Mouse (Mus musculus) liver, embryonic 15.5 days (tissue): ENCODE measurements at regions not wholly inside any gene's neighbourhood (a gene's known extent, or its start where the extent isn't known, plus 50 kb on each side); places are given as distances from the start of the nearest gene placed in this dataset.

Experiments
- ATAC-seq: fragments of 200-750 bp; cut with Nextera tagmentation; 2 replicates; pipeline ENCODE4 v1.8.0; 2017; ENCODE audit warnings: moderate number of reproducible peaks, mild to moderate bottlenecking, moderate library complexity; ENCODE audit not compliant: insufficient read depth
- H3K27ac ChIP-seq: fragments of 300-500 bp; sonication (generic); replicated peaks from 2 replicates; pipeline ENCODE4 v1.5.1; 2015; ENCODE audit warnings: mild to moderate bottlenecking, inconsistent platforms
- H3K27me3 ChIP-seq: fragments of 300-500 bp; sonication (generic); 2 replicates; pipeline ENCODE4 v1.6.1; 2015; ENCODE audit warnings: mild to moderate bottlenecking, inconsistent platforms
- H3K36me3 ChIP-seq: fragments of 300-500 bp; sonication (generic); replicated peaks from 2 replicates; pipeline ENCODE4 v1.6.1; 2015; ENCODE audit warnings: moderate library complexity, mild to moderate bottlenecking, inconsistent platforms
- H3K4me1 ChIP-seq: fragments of 300-500 bp; sonication (generic); replicated peaks from 2 replicates; pipeline ENCODE4 v1.6.1; 2015; ENCODE audit warnings: inconsistent platforms
- H3K4me2 ChIP-seq: fragments of 300-500 bp; sonication (generic); 2 replicates; pipeline ENCODE4 v1.6.1; 2015; ENCODE audit warnings: moderate library complexity, mild to moderate bottlenecking, inconsistent platforms
- H3K4me3 ChIP-seq: fragments of 300-500 bp; sonication (generic); replicated peaks from 2 replicates; pipeline ENCODE4 v1.5.1; 2015; ENCODE audit warnings: mild to moderate bottlenecking, inconsistent platforms
- H3K9ac ChIP-seq: fragments of 300-500 bp; sonication (generic); 2 replicates; pipeline ENCODE4 v1.6.1; 2015; ENCODE audit warnings: moderate library complexity, mild to moderate bottlenecking, inconsistent platforms
- H3K9me3 ChIP-seq: fragments of 300-500 bp; sonication (generic); replicated peaks from 2 replicates; pipeline ENCODE4 v1.6.1; 2016; ENCODE audit warnings: inconsistent platforms
- WGBS: fragments of 180-500 bp; shearing (Covaris S2); methylation state at CpG from one replicate; pipeline ENCODE4 v1.1.7; 2015; ENCODE audit warnings: mixed read lengths; ENCODE audit not compliant: insufficient replicate concordance; 5-methylcytosine and 5-hydroxymethylcytosine counted together

DNA sequence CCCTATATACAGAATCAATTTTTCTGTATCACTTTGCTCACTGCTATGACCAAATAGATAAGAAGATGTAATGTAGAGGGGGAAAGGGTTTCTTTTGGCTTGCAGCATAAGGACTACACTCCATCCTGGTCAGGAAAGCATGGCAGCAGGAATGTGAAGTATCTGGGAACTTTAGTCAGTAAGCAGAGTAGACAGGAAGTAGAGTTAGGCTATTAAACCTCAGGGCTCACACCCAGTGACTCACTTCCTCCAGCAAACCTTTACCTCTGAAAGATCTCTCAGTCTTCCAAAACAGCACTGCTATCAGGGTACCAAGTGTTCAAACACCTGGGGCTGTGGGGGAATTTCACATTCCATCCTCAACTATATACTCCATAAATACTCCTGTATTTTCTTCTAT is 283.1 kb upstream of the Ldb2 start:
- H3K27me3 ChIP-seq: no peaks in the 10 kb centered on the region
- no peaks in the 10 kb centered on the region for H3K36me3 ChIP-seq
- H3K9ac ChIP-seq: no peak overlapping the region
- no peak for ATAC-seq
- no peaks in the 10 kb centered on the region for H3K4me1 ChIP-seq
- no peaks in the 10 kb centered on the region for H3K9me3 ChIP-seq
- no peak overlapping the region for H3K4me2 ChIP-seq
- no peak overlapping the region for H3K27ac ChIP-seq
- H3K4me3 ChIP-seq: no peak overlapping the region

DNA sequence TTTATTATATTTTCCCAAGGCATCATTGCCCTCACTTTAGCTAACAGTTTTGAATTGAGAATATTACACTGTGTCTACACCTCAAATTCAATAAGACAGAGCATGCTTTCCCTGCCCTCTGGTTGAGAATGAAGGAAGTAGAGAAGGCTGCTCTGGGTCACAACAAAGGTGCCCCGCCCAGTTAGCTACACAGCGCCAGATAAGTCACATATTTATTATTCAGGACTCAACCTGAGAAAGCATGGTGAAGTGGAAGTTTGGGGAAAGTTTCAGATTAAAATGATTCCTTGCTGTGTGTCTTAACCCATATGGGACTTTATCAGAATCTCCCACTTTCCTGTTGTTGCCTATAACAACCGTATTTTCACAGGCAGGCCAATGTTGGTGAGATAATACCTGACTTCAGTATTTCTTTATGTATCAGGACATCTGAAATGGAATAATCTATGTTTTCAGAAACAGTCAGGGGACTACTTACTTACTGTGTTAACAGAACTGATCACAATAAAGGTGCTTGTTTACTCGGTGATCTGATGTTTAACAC is 276.9 kb upstream of the Ldb2 start:
- WGBS: 44% methylated on average over 4 of the region's 4 CpGs
- Histone ChIP-seq H3K36me3 (no peaks in the 10 kb centered on the region), H3K9me3 (no peaks in the 10 kb centered on the region), H3K9ac (no peak overlapping the region), H3K4me3 (no peak overlapping the region), H3K27ac (no peak overlapping the region), H3K4me2 (no peak overlapping the region), H3K4me1 (no peaks in the 10 kb centered on the region), H3K27me3 (no peaks in the 10 kb centered on the region)
- ATAC-seq: no peak

DNA sequence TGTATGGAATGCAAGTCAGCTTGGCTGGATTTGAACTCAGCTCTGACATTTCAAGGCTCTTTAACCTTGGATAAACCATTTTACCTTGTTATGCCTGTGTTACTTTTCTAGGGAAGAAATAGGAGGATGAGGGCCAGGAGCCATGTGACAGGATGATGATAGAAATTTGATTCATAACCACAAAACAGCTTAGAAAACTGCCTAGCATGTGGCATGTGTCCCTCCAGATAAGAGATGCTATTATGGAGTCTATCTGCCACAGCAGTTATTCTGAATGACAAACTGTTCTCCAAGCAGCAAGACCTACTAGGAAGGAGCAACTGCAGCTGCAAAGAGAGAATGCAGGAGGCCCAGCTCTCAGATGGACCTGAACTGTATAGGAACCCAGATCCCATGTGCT is 275.7 kb upstream of the Ldb2 start:
- Histone ChIP-seq H3K4me3 (no peak overlapping the region), H3K36me3 (no peaks in the 10 kb centered on the region), H3K9me3 (no peaks in the 10 kb centered on the region), H3K27ac (no peak overlapping the region), H3K27me3 (no peaks in the 10 kb centered on the region), H3K4me2 (no peak overlapping the region), H3K4me1 (no peaks in the 10 kb centered on the region), H3K9ac (no peak overlapping the region)
- ATAC-seq: no peak

DNA sequence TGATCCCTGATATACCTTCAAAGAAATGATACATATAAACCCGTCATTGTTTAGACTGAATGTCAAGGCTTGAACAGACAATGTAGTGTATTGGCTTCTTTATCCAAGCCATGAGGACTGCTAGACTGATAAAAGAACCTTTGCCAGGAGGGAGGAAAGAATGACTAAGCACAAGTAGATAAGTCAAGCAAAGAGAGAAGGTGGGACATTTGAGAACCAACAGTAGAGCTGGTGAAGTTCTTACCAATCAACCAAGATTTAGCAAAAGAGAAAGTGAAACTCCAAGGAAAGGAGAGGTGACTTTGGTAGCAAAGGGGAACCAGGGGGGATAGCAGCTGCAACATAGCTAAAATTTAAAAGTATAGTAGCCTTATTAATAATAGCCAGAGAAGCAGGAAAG is 273.0 kb upstream of the Ldb2 start:
- no peak overlapping the region for H3K4me2 ChIP-seq
- no peaks in the 10 kb centered on the region for H3K27me3 ChIP-seq
- H3K4me3 ChIP-seq: no peak overlapping the region
- H3K36me3 ChIP-seq: no peaks in the 10 kb centered on the region
- no peak overlapping the region for H3K27ac ChIP-seq
- H3K9ac ChIP-seq: no peak overlapping the region
- H3K4me1 ChIP-seq: no peaks in the 10 kb centered on the region
- ATAC-seq: no peak
- no peaks in the 10 kb centered on the region for H3K9me3 ChIP-seq
- 64% methylated on average over 1 of the region's 1 CpGs for WGBS

DNA sequence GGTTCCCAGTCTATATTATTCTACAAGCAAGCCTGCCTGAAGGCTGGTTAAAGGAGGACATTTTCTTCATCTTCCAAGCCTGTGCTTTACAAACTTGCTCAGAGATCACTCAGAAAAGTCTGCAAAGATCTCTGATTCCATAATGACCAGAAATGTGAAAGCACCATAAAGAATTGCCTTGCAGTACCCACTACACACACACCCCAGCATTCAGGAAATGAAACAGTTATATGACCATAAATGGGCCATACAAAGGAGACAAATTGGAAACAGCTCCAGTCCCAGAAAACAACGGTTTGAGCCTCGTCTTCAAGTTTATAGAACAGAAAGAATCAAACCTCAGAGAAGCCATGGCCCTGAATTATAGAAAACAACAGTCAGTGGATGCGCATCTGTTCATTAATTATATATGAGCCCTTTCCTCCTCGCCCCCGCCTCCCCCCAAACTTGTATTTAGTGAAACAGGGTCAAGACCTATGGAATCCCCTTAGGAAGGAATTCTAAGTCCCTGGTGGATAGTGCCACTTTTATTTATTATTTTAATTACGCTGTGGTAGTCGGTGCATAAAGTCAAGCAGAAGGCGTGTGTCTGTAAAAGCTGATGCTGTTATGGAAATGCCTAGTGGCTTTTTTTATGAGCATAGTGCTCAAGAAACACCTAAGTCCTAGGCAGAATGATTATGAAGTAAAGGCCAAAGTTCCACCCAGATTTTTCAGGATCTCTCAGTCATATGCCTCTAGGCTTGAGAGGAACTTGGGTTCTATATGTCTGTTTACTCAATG is 266.6 kb upstream of the Ldb2 start:
- 68% methylated on average over 8 of the region's 8 CpGs for WGBS
- no peaks in the 10 kb centered on the region for H3K27me3 ChIP-seq
- H3K36me3 ChIP-seq: no peaks in the 10 kb centered on the region
- no peak overlapping the region for H3K9ac ChIP-seq
- no peak overlapping the region for H3K4me3 ChIP-seq
- no peak for ATAC-seq
- H3K27ac ChIP-seq: no peak overlapping the region
- H3K4me2 ChIP-seq: no peak overlapping the region
- H3K4me1 ChIP-seq: no peaks in the 10 kb centered on the region
- no peaks in the 10 kb centered on the region for H3K9me3 ChIP-seq

DNA sequence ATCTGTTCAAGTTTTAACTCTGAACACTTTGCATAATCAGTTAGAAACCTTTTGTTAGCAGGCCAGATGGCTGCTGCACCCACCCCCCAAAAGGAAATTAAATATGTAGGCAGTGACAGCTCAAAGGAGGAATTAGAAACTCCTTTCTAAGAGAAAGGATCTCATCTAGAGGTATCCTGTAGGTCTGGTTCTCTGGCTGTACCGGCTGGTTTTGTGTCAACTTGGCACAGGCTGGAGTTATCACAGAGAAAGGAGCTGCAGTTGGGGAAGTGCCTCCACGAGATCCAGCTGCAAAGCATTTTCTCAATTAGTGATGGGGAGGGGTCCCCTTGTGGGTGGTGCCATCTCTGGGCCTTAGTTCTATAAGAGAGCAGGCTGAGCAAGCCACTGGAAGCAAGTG is 263.1 kb upstream of the Ldb2 start:
- 46% methylated on average over 2 of the region's 2 CpGs for WGBS
- Histone ChIP-seq H3K27ac (no peak overlapping the region), H3K27me3 (no peaks in the 10 kb centered on the region), H3K4me1 (no peaks in the 10 kb centered on the region), H3K9me3 (no peaks in the 10 kb centered on the region), H3K4me2 (no peak overlapping the region), H3K36me3 (no peaks in the 10 kb centered on the region), H3K4me3 (no peak overlapping the region), H3K9ac (no peak overlapping the region)
- no peak for ATAC-seq

DNA sequence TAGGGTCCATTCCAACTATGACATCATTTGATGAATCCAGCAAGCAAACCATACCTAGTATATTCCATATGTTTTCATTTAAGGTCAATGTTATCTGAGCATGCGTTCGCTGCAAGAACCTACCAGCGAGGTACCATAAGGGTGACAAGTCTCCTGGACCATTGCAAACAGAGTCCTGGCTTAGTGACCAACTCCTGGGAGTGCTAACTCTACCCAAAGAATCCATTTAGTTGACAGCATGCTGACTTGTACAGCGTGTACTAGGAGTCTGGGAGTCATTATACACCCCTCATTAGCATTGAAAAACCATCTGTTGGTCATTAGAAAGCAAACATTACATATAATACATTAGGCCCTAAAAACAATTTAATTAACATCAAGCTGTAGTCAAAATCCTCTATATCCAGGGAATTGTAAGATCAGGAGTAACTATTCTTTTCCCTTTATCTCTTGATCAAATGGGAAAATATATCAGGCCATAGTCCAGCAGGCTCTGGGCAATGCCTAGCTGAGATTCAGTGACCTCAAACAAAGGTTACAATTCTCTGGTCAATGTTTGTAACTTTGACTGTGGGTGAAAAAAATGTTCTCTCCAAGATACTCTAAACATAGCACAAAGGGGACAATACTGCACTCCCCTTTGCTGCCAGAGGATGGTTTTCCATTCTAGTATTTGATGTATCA is 255.9 kb upstream of the Ldb2 start:
- H3K9me3 ChIP-seq: no peaks in the 10 kb centered on the region
- H3K4me1 ChIP-seq: no peaks in the 10 kb centered on the region
- H3K36me3 ChIP-seq: no peaks in the 10 kb centered on the region
- ATAC-seq: no peak
- WGBS: 64% methylated on average over 4 of the region's 4 CpGs
- no peak overlapping the region for H3K4me3 ChIP-seq
- no peak overlapping the region for H3K4me2 ChIP-seq
- H3K27me3 ChIP-seq: no peaks in the 10 kb centered on the region
- no peak overlapping the region for H3K9ac ChIP-seq
- no peak overlapping the region for H3K27ac ChIP-seq

DNA sequence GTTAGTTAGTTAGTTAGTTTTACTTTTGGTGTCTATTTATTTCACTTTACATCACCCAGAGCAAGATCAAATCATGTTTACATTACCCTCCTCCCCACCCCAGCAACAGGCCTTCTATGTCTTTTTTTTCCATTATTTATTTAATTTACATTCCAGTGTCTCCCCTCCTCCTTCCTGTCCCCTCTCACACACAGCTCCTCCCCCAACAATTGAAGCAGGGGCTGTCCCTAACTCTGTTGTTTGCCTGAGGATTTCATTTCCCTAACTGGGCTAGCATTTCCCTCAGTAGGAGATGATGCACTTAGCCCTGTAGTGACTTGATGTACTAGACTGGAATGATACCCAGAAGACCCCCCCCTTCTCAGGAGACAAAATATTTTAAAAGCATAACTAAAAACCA is 249.9 kb upstream of the Ldb2 start:
- H3K27ac ChIP-seq: no peak overlapping the region
- H3K9ac ChIP-seq: no peak overlapping the region
- no peaks in the 10 kb centered on the region for H3K9me3 ChIP-seq
- H3K27me3 ChIP-seq: no peaks in the 10 kb centered on the region
- no peaks in the 10 kb centered on the region for H3K36me3 ChIP-seq
- H3K4me1 ChIP-seq: no peaks in the 10 kb centered on the region
- ATAC-seq: no peak
- no peak overlapping the region for H3K4me3 ChIP-seq
- H3K4me2 ChIP-seq: no peak overlapping the region

DNA sequence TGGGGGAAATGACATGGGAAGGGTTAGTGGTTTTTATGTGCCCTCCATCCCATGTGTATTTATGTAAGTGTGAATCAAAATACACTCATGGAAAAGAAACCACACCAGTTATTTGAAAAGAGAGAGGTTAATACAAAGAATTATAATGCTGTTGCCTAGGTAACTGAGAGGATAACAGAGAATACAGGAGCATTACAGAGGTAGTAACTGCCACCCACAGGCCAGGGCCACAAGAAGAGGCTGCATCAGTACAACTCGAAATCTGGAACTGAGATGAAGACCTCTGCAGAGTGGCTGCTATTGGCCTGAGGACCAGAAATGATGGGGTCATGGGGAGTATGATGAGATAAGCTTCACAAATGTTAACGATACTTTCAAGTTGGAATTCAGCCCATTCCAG is 243.4 kb upstream of the Ldb2 start:
- no peak for ATAC-seq
- 46% methylated on average over 2 of the region's 2 CpGs for WGBS
- no peak overlapping the region for H3K4me2 ChIP-seq
- no peak overlapping the region for H3K9ac ChIP-seq
- H3K4me1 ChIP-seq: no peaks in the 10 kb centered on the region
- H3K4me3 ChIP-seq: no peak overlapping the region
- no peak overlapping the region for H3K27ac ChIP-seq
- H3K27me3 ChIP-seq: no peaks in the 10 kb centered on the region
- H3K36me3 ChIP-seq: no peaks in the 10 kb centered on the region
- H3K9me3 ChIP-seq: no peaks in the 10 kb centered on the region

DNA sequence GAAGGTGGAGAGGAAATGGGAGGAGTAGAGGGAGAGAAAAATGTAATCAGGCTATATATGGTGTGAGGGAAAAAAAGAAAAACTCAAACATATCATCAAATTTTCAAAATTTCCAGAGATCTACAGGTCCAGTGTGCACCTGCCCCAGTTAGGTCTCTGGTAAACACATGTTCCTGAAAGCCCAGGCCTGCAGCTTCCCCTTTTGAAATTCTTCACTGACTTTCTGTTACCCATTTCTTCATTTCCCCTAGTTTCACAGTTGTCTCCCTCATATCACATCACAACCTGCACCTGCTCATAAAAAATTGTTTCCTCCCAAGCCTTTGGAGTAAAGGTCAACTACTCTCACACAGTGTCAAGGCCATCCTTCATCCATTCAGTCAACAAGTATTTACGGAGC is 236.9 kb upstream of the Ldb2 start:
- ATAC-seq: no peak
- H3K9ac ChIP-seq: no peak overlapping the region
- H3K4me3 ChIP-seq: no peak overlapping the region
- H3K4me1 ChIP-seq: no peaks in the 10 kb centered on the region
- H3K27ac ChIP-seq: no peak overlapping the region
- no peaks in the 10 kb centered on the region for H3K27me3 ChIP-seq
- H3K4me2 ChIP-seq: no peak overlapping the region
- H3K9me3 ChIP-seq: no peaks in the 10 kb centered on the region
- 62% methylated on average over 1 of the region's 1 CpGs for WGBS
- no peaks in the 10 kb centered on the region for H3K36me3 ChIP-seq

DNA sequence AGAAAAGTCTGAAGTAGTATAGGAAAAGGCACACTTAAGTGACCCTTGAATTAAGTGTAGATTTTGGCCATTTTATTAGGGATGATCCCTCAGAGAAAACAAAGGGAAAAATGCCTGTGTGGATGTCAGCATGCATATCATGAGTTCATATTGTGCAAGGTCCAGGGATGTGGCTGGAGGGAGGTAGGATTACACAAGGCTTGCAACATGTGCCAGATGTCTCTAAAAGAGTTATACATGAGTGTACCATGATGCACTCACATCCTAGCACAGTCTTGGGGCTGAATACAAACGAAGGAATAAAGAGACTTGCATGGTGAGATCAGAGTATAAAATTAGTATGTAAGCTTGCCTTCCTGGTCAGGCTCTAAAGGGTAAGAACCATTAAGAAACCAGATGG is 233.7 kb upstream of the Ldb2 start:
- Histone ChIP-seq H3K9ac (no peak overlapping the region), H3K9me3 (no peaks in the 10 kb centered on the region), H3K4me2 (no peak overlapping the region), H3K27me3 (no peaks in the 10 kb centered on the region), H3K27ac (no peak overlapping the region), H3K4me3 (no peak overlapping the region), H3K36me3 (no peaks in the 10 kb centered on the region), H3K4me1 (no peaks in the 10 kb centered on the region)
- ATAC-seq: no peak
- WGBS: 38% methylated on average over 1 of the region's 1 CpGs

DNA sequence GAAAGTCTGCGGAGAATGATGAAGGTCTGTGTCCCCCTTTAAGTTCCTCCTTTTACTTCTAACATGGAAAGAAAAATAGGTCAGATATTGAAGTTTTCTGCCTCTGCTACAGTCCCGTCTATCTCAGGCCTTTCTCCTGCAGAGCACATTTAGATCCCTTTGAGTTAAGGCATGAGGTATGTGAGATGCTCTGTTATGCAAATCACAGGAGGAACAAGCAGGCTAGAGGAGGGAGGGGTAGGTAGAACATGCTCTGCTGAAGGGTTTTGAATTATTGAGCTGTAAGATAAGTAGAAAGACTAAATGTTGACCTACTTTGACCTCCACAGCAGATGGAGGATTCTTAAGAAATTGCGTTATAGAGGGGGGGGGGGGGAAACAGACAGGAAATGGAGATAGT is 228.4 kb upstream of the Ldb2 start:
- no peak overlapping the region for H3K4me2 ChIP-seq
- no peaks in the 10 kb centered on the region for H3K36me3 ChIP-seq
- H3K9ac ChIP-seq: no peak overlapping the region
- whole genome bisulfite sequencing: 34% methylated on average over 3 of the region's 3 CpGs
- no peak overlapping the region for H3K27ac ChIP-seq
- no peaks in the 10 kb centered on the region for H3K27me3 ChIP-seq
- no peaks in the 10 kb centered on the region for H3K4me1 ChIP-seq
- no peaks in the 10 kb centered on the region for H3K9me3 ChIP-seq
- H3K4me3 ChIP-seq: no peak overlapping the region
- no peak for ATAC-seq
